Mouse (Mus musculus): ENCODE measurements at regions not wholly inside any gene's neighbourhood (a gene's known extent, or its start where the extent isn't known, plus 50 kb on each side); places are given as distances from the start of the nearest gene placed in this dataset.

DNA sequence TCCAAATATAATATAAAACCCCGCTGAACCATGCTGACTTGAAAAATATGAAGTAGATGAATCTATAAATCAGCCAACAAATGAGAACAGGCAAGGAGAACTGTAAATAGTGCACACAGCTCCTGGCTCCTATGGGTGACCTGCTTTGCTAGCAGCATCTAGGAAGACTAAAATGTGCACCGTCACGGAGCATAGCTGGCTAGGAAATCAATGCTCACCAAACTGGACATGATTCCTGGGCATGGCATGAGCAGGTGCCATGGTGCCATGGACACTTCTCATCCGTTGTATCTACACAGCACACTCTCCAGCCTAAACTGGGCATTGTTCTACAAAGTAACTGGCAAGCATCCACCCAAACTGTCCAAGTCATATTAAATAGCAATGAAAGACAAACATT lies 103.3 kb upstream of the Myocd start:
- Histone ChIP-seq H3K4me1 (no peaks in the 10 kb centered on the region), H3K27ac (no peak overlapping the region), H3K4me3 (no peak overlapping the region), H3K27me3 (ENCODE audit: poor library complexity, severe bottlenecking) (no peaks in the 10 kb centered on the region), H3K36me3 (replicated peaks) (no peaks in the 10 kb centered on the region), H3K9me3 (no peaks in the 10 kb centered on the region)
- no peak for DNase-seq (ENCODE audit: extremely low spot score, low spot score)
- 88% methylated on average over 4 of the region's 4 CpGs for WGBS

DNA sequence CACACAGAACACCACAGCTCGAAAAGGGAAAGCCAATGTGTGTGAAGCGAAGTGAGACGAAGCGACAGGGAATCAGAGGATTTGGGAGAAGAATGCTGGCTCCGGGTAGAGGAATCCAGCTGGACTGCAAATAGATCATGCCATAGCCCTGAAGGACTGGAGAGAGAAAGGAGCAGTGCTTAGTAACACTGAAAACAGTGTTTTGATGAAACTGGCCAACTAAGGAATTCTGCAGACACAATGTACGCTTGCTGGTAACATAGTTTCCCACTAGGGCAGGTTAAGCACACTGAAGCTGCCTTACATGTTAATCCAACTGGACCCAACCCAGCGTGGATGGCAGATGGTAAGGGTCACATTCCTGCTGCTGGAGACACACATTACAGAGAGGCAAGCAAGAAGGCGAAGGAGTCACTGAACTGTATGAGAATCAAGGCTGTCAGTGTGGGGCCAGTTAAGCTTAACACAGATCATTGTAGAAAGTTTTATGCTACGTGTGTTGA lies 102.6 kb upstream of the Myocd start:
- no peaks in the 10 kb centered on the region for H3K36me3 ChIP-seq (replicated peaks)
- no peaks in the 10 kb centered on the region for H3K9me3 ChIP-seq
- no peaks in the 10 kb centered on the region for H3K4me1 ChIP-seq
- no peak overlapping the region for H3K27ac ChIP-seq
- no peaks in the 10 kb centered on the region for H3K27me3 ChIP-seq (ENCODE audit: poor library complexity, severe bottlenecking)
- DNase-seq (ENCODE audit: extremely low spot score, low spot score): no peak
- no peak overlapping the region for H3K4me3 ChIP-seq
- WGBS: 82% methylated on average over 9 of the region's 9 CpGs

- WGBS: 87% methylated on average over 5 of the region's 5 CpGs
- Histone ChIP-seq H3K9me3 (no peaks in the 10 kb centered on the region), H3K36me3 (replicated peaks) (no peaks in the 10 kb centered on the region), H3K4me3 (no peak overlapping the region), H3K27ac (no peak overlapping the region), H3K4me1 (peaks cover 11% of the 10 kb centered on the region), H3K27me3 (ENCODE audit: poor library complexity, severe bottlenecking) (no peaks in the 10 kb centered on the region)
- no peak for DNase-seq (ENCODE audit: extremely low spot score, low spot score)
These were observed 98.0 kb upstream of the Myocd start for GRCm38 (mm10) chr11:65367825-65368224.

DNA sequence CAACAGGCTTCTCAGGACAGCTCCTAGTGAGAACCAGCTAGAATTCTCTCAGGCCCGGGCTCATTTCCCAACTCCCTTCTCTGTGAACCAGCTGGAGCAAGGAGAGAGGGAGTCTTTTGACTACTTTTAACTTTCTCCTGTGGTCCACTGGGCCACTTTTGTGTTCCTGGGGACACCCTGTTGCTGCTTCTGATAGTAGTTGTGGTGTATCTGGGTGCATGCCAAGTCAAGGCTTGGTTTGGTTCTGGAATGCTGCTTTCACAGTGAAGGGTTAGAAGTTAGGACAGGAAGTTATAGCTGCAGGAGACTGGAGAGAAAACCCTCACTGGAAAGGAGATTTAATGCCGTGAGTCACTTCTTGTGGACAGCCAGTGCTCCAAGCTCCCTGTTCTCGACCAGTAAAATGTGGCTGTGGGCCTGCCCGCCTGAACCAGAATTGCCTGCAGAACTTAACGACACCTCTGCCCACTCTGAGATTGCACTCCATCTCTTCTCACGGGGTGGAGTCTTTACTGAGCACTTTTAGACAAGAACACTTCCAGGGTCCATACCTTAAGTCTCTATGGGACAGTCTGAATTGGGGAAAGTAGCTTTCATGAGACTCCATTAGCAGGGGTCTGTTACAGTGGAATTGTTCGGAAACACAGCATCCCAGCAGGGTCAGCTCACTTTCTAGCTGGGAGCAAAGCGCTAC lies 97.0 kb upstream of the Myocd start:
- Histone ChIP-seq H3K4me1 (peaks cover 11% of the 10 kb centered on the region), H3K27me3 (ENCODE audit: poor library complexity, severe bottlenecking) (no peaks in the 10 kb centered on the region), H3K36me3 (replicated peaks) (no peaks in the 10 kb centered on the region), H3K4me3 (no peak overlapping the region), H3K27ac (no peak overlapping the region), H3K9me3 (no peaks in the 10 kb centered on the region)
- WGBS: 80% methylated on average over 8 of the region's 8 CpGs
- no peak for DNase-seq (ENCODE audit: extremely low spot score, low spot score)

DNA sequence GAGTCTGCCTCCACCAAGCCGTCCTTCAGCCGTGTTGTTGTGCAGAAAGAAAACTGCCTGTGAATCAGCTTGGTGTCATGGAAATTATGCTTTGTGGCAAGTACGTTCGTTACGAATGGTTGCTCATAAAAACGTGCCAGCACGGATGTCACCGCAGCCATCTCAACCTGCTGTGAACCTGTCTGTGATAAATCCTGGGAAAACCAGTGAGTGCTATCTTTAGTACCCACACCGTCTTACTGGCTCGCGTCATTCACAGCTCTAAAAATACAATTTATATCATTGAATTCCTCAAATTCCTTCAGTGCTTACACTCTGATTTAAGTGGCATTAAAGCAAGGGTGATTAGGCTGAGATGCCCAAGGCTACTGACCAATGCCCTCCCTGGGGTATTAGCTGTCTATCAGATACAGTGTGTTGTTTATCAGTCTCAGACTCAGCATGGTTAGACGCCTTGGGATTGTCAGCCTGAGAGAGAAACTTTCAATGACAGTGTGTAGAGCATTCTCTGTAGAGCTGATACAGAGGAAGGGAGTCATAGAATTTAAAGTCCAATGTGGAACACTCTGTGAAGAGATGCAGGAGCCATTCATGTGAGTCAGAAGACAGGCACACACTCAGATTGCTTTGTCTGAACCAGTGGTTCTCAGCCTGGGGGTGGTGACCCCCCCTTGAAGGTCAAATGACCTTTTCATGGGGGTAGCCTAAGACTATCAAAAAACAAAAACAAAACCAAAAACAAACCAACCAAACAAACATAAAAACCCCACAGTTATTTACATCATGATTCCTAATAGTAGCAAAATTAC lies 96.2 kb upstream of the Myocd start:
- no peak for DNase-seq (ENCODE audit: extremely low spot score, low spot score)
- Histone ChIP-seq H3K9me3 (no peaks in the 10 kb centered on the region), H3K4me1 (peaks cover 11% of the 10 kb centered on the region), H3K4me3 (no peak overlapping the region), H3K27ac (no peak overlapping the region), H3K36me3 (replicated peaks) (no peaks in the 10 kb centered on the region), H3K27me3 (ENCODE audit: poor library complexity, severe bottlenecking) (no peaks in the 10 kb centered on the region)
- 79% methylated on average over 12 of the region's 12 CpGs for WGBS

DNA sequence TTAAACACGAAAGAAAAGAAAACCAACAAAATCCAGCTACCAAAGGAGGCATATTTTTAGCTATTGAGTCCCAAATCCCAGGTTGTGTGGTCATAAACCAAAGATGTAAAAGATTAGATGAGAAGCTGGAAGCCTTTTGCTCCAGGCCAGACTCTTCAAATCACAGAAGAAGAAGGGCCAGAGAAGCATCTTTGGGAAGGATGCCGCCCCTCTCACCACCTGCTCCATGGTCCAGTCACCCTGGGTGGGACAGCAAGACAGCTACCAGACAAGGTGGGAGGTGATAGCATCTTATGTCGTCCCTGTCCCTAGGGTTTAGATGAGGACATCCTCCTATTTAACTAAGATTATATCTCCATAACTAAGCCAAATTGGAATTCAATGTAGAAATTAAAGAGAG lies 95.1 kb upstream of the Myocd start:
- DNase-seq (ENCODE audit: extremely low spot score, low spot score): no peak
- H3K4me3 ChIP-seq: no peak overlapping the region
- 93% methylated on average over 3 of the region's 3 CpGs for WGBS

DNA sequence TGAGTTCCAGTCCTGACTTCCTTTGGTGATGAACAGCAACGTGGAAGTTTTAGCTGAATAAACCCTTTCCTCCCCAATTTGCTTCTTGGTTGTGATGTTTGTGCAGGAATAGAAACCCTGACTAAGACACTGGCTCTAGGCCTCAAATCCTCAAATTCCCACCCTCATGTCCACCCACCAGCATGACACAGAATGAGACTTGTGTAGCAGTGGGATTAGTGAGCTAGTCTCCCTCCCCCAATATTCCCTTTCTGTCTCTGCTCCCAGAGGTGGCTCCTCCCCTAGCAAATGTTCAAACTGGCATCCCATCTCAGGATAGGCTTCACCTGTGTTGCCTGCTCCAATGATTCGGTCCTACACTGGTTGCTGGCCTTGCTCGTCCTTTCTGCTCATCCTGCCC lies 94.1 kb upstream of the Myocd start:
- DNase-seq (ENCODE audit: extremely low spot score, low spot score): no peak
- H3K27me3 ChIP-seq (ENCODE audit: poor library complexity, severe bottlenecking): no peaks in the 10 kb centered on the region
- no peak overlapping the region for H3K27ac ChIP-seq
- H3K4me3 ChIP-seq: no peak overlapping the region
- WGBS: 90% methylated on average over 3 of the region's 3 CpGs
- H3K4me1 ChIP-seq: peaks cover 11% of the 10 kb centered on the region
- no peaks in the 10 kb centered on the region for H3K9me3 ChIP-seq
- H3K36me3 ChIP-seq (replicated peaks): no peaks in the 10 kb centered on the region

More for the DNA sequence above, 95.1 kb upstream of the Myocd start:
- H3K4me1 ChIP-seq: peaks cover 11% of the 10 kb centered on the region
- no peaks in the 10 kb centered on the region for H3K36me3 ChIP-seq (replicated peaks)
- H3K9me3 ChIP-seq: no peaks in the 10 kb centered on the region
- H3K27ac ChIP-seq: no peak overlapping the region
- no peaks in the 10 kb centered on the region for H3K27me3 ChIP-seq (ENCODE audit: poor library complexity, severe bottlenecking)

DNA sequence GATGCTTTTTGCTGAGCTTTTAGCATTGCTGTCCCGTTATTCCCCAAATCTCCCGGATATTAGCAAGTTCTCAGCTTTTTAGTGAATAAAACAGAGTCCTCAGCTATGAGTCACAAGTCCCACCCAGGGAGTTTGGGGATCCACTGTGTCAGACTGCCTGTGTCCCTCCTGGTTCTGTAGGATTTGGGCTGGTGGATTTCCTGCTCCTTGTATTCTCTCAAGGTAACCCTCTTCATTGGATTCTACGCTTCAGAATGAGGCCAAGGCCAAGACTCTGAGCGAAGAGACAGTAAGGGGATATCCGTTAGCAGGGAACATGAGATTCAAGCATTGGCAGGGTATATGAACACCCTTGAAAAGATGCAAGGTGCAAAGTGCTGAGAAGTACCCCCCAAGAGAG lies 90.9 kb upstream of the Myocd start:
- DNase-seq (ENCODE audit: extremely low spot score, low spot score): no peak
- WGBS: 94% methylated on average over 5 of the region's 5 CpGs
- Histone ChIP-seq H3K9me3 (no peaks in the 10 kb centered on the region), H3K4me1 (0 out of 2 replicates have a peak, but pooled peaks cover 2% of the 10 kb centered on the region), H3K4me3 (no peak overlapping the region), H3K27me3 (ENCODE audit: poor library complexity, severe bottlenecking) (no peaks in the 10 kb centered on the region), H3K36me3 (replicated peaks) (no peaks in the 10 kb centered on the region), H3K27ac (no peak overlapping the region)

GRCm38 (mm10) chr11:65358908-65359307 lies 89.1 kb upstream of the Myocd start:
- no peak for DNase-seq (ENCODE audit: extremely low spot score, low spot score)
- Histone ChIP-seq H3K4me1 (0 out of 2 replicates have a peak, but pooled peaks cover 5% of the 10 kb centered on the region), H3K9me3 (no peaks in the 10 kb centered on the region), H3K4me3 (no peak overlapping the region), H3K27me3 (ENCODE audit: poor library complexity, severe bottlenecking) (no peaks in the 10 kb centered on the region), H3K36me3 (replicated peaks) (no peaks in the 10 kb centered on the region), H3K27ac (no peak overlapping the region)
- WGBS: 90% methylated on average over 8 of the region's 8 CpGs

GRCm38 (mm10) chr11:65352516-65352915 lies 82.7 kb upstream of the Myocd start:
- 66% methylated on average over 3 of the region's 3 CpGs for WGBS

GRCm38 (mm10) chr11:65349013-65349412 lies 79.2 kb upstream of the Myocd start:
- H3K9me3 ChIP-seq: no peaks in the 10 kb centered on the region
- no peaks in the 10 kb centered on the region for H3K36me3 ChIP-seq (replicated peaks)
- no peaks in the 10 kb centered on the region for H3K27me3 ChIP-seq (ENCODE audit: poor library complexity, severe bottlenecking)
- H3K27ac ChIP-seq: no peak overlapping the region
- 67% methylated on average over 5 of the region's 5 CpGs for WGBS
- H3K4me3 ChIP-seq: no peak overlapping the region
- no peak for DNase-seq (ENCODE audit: extremely low spot score, low spot score)
- no peaks in the 10 kb centered on the region for H3K4me1 ChIP-seq

More at GRCm38 (mm10) chr11:65352516-65352915, 82.7 kb upstream of the Myocd start:
- Histone ChIP-seq H3K9me3 (no peaks in the 10 kb centered on the region), H3K27ac (no peak overlapping the region), H3K27me3 (ENCODE audit: poor library complexity, severe bottlenecking) (no peaks in the 10 kb centered on the region), H3K4me3 (no peak overlapping the region), H3K36me3 (replicated peaks) (no peaks in the 10 kb centered on the region), H3K4me1 (0 out of 2 replicates have a peak, but pooled peaks cover 5% of the 10 kb centered on the region)
- no peak for DNase-seq (ENCODE audit: extremely low spot score, low spot score)

GRCm38 (mm10) chr11:65341683-65342440 lies 72.1 kb upstream of the Myocd start:
- 88% methylated on average over 8 of the region's 8 CpGs for WGBS
- Histone ChIP-seq H3K4me1 (no peaks in the 10 kb centered on the region), H3K4me3 (no peak overlapping the region), H3K27ac (no peak overlapping the region), H3K36me3 (replicated peaks) (no peaks in the 10 kb centered on the region), H3K27me3 (ENCODE audit: poor library complexity, severe bottlenecking) (no peaks in the 10 kb centered on the region), H3K9me3 (no peaks in the 10 kb centered on the region)
- DNase-seq (ENCODE audit: extremely low spot score, low spot score): no peak

All from forebrain, embryonic 10.5 days (tissue).